Mouse (Mus musculus) CD4-positive helper T cell, adult 2 months (primary cell): ENCODE data around the gene Cd59a.

ENCODE experiments used
- DNase-seq: peaks from one replicate; pipeline ENCODE4 v3.0.0-alpha.2; 2012; ENCODE audit warnings: low read depth, missing footprints, low spot score

Gene Cd59a

GRCm38 (mm10) chr2:104135920-104136319 is 40.3 kb downstream of the Cd59a start:
- DNase-seq: no peak

GRCm38 (mm10) chr2:104142140-104142539 is 46.5 kb downstream of the Cd59a start:
- DNase-seq: no peak

DNA sequence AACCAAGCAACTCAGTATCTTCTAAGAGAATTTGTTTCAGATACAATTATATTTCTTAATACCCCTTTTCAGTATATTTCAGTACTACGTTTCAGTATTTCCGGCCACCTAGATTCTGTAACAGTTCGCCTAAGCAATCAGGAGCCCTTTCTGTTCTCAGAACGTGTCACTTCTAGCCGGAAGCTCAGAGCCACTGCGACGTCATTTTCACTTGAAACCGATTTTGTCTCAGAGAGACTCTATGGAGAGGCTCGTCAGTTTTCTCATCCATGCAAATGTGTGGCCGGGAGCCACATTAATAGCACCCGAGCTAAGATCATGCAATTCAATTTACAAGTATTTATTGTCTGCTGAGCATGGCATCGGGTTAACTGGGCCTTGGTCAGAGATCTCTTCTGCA is 48.4 kb downstream of the Cd59a start:
- no peak for DNase-seq

GRCm38 (mm10) chr2:104145983-104146382 is 50.4 kb downstream of the Cd59a start:
- DNase-seq: peak; percentile 62

DNA sequence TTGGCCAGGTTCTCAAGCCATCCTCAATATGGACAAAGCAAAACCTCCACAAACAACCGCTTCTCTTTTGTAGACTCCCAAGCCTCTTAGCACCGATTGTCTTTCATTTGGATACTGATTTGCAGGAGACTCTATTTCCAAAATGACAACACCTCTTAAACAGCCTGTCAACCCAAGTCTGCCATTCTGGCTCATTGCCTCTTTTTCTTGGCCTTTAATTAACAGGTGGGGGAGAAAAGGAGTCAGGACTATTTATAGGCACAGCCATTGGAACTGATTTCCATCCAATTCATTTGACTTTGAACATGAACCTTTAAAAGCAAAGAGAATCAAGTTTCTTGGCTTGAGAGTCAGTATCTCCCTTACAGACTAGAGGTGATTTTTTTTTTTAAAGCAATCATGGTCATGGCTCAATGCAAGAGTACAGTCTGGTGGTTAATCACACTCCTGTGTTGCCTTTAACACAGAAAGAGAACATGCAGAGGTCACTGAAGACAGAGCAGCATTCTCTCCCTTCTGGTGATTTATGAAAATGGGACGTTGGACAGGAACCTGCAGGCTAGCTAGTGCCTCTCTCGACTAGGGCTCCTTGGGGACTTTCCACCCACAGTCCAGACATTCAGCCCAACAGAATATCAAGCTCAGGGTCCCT is 52.4 kb downstream of the Cd59a start:
- DNase-seq: no peak

DNA sequence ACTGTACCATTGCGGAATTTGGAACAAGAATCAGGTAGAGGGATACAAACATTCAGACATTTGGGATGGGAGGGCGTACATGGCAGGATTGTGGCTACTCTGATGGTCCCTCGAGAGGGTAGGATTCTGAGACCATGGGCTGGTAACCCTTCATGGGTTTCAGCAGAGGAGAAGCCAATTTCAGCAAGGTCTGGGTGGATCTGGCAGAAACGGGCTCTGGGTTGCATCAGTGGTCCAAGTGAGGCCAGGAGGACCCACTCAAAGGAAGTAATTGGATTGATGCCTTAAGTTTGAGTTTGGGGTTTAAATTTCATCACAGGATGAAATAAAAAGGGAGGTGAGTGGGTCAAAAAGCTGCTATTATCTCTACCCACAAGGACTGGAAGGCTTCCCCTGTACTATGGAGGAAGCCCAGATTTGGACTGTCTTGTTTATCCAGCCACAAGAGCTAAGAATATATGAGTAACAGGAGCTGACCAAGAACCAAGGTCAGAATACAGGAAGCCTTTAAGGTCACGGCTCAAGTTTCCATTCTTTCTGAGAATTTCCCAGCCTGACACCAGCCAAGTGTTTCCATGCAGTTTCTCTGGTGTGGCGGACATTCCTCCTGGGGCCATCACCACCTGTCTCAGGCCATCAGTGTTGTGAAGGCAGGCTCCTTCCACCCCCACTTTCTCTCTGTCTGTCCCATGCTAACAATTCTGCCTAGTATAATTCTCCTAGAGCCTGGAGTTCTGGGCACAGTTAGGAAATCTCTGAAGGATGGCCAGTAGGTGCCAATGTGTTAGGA is 55.2 kb downstream of the Cd59a start:
- no peak for DNase-seq

DNA sequence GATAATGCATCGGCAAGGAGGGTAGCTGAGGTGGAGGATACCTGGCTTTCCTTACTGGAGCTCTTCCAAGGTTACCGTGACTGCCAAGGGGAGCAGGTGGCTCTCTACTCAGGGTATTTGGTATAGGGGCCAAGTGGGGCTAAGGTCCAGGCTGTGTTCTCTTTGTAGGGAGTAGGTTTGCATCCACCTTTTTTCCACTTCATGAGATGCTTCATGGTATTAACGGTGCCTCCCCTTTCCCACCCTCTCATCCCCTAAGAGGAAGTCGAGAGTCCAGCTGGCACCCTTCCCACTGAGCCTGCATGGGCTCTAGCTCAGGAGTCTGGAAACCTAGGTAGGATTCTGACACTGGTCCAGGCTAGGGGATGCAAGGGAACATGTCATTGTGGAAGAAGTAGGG is 57.7 kb downstream of the Cd59a start:
- no peak for DNase-seq

DNA sequence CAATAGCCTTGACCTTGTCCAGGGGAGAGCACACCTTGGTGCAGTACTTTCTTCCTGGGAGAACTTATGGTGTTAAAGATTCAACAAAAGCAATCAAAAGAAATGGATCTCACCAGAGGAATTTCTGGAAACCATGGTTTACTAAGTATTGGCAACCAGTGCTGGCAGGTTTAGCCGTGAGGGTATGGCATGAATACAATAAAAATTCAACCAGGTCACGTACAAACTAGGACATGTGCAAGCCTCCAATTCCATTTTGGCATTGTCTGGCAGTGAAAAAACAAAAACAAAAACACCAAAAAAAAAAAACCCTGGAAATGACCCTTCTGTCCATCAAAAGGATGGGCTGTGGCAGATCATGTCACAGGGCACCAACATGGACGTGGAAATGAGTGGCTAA is 58.3 kb downstream of the Cd59a start:
- no peak for DNase-seq

- DNase-seq: no peak
Measured at GRCm38 (mm10) chr2:104157831-104158230, 62.2 kb downstream of the Cd59a start.

DNA sequence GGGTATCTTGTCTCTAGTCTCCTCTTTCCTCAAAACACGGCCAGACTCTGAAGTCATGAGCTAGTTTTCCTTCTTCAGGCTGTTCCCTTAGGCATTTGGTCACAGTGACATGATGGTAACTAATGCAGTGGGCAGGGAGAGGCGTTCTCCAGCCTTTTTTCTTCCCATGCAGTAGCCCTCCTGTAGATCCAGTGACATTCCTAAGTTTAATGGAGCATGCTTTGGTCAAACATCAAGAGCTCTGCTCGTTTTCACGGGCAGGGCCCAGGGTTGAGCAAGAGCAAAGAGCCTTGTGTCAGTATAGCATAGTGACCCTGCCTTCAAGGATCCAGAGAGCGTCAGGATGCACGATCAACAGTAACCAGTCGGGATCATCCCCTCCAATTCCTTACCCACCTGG is 67.8 kb downstream of the Cd59a start:
- DNase-seq: no peak

DNA sequence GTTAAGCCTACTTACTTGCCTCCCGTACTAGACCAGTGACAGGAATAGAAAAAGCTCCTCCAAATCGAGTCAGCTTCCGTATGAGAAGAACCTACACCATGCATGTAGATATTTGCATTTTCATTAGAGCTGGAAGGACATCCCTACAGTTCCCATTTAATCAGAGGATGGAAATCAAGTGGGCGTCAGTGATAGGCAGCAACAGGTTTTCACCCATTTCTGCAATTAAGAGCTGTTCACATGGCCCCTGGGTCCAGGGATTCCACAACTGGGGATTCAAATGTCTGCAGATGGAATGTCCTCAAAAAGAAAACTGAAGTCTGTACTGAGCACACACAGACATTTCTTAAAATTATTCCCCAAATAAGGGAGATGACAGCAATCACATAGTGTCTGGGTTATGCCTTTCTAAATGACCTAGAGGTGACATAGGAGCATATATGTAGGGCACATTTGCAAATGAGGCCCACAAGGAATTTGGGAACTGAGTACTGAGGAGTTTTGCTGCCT is 68.4 kb downstream of the Cd59a start:
- DNase-seq: no peak
